ENCODE assay signal across 16 mouse cellular contexts in the genomic region with DNA sequence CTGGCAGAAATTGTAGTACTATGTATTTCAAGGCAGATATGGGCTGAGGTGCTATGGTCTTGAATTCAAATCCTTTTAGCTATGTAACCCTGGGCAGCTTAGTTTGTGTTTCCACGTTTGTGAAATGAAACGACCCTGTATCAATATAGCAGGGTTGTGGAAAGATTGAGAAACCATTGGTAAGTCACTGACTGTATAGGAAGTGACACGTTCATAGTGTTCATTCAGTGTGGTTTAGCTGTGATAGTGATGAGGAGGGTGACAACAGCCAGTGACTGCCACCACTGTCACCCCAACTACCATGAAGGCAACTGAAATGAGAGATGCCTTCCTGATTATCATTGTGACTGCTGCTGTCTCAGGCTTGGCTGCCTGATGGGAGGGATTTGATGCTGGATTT.
"Had no signal": no experiment of that assay in that cellular context is flagged by ENCODE, and none has a peak within 500 bp of the region (broad histone marks: within the 10 kb centered on the region; RNA-seq: fewer than 3 reads in every experiment).

No protein-coding gene starts in this region.

- H3K27me3 ChIP-seq: liver, embryonic 15.5 days; lung, embryonic 15.5 days; neural tube, embryonic 12.5 days had no signal

- H3K36me3 ChIP-seq: midbrain, embryonic 12.5 days; neural tube, embryonic 12.5 days had no signal

- ATAC-seq: liver, postnatal 0 days; lung, postnatal 0 days; midbrain, embryonic 16.5 days had no signal

- H3K4me3 ChIP-seq: liver, embryonic 15.5 days; lung, embryonic 15.5 days; midbrain, embryonic 10.5 days; midbrain, embryonic 12.5 days; neural tube, embryonic 12.5 days had no signal

- DNase-seq: liver, postnatal 0 days; lung, adult 2 months; lung, postnatal 14 days; lung, postnatal 4 days; midbrain, embryonic 14.5 days; right cerebral cortex, postnatal 14 days; thymus, adult 18-20 months; thymus, postnatal 14 days; thymus, postnatal 36 days had no signal

- H3K9ac ChIP-seq: liver, embryonic 15.5 days; liver, postnatal 0 days; lung, embryonic 15.5 days; midbrain, embryonic 12.5 days; neural tube, embryonic 12.5 days had no signal

- H3K27ac ChIP-seq: liver, embryonic 15.5 days; lung, embryonic 15.5 days; midbrain, embryonic 10.5 days; midbrain, embryonic 12.5 days; neural tube, embryonic 12.5 days had no signal

- H3K4me1 ChIP-seq: liver, embryonic 15.5 days; lung, embryonic 15.5 days; midbrain, embryonic 12.5 days; neural tube, embryonic 12.5 days had no signal

- H3K9me3 ChIP-seq: liver, embryonic 15.5 days; lung, embryonic 15.5 days; midbrain, embryonic 10.5 days; midbrain, embryonic 12.5 days; neural tube, embryonic 12.5 days had no signal
